Mouse (Mus musculus) bone marrow, adult 2 months (tissue): ENCODE results near the gene Sav1.

Experiments
- CTCF ChIP-seq: fragments of 200-500 bp; IDR thresholded peaks from 2 replicates; pipeline ENCODE4 v1.5.1; 2011; ENCODE audit warnings: low read length, control low read depth; ENCODE audit not compliant: control insufficient read depth, insufficient read depth
- POLR2A ChIP-seq: fragments of 200-500 bp; IDR thresholded peaks from 2 replicates; pipeline ENCODE4 v1.6.1; 2011; ENCODE audit warnings: low read depth, mild to moderate bottlenecking, control low read depth, low read length, borderline replicate concordance; ENCODE audit not compliant: control insufficient read depth

DNA sequence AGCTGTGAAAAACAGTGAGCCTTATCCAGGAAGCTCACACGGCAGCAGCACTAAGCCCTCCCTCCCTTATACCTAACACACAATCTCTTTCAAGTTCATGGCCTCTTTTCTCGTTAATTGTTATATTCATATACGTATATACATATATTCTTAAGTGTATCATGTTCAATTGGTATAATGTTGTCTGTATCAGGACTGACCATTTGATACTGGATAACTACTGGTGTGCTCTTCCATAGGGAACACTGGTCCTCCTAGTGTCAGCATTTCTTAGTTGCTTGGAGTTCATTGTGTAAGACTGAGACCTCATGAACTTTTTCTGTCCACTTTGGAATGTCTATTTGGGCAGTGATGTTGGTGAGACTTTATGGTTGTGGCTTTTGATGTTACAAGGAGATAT lies 63.7 kb downstream of the Sav1 start:
- TF ChIP-seq POLR2A = no peak
- no peak for TF ChIP-seq CTCF
